Comparison of ENCODE assay signal across 8 mouse cellular contexts in genomic region chr14:55105836-55106809, GRCm38 (mm10). TPM values are rescaled to one million over a fixed set of nuclear protein-coding genes. Genes with fewer than 3 reads are reported as not detected.
A peak's percentile ranks its signal among the peaks of the same experiment; 100 is the strongest.
DNase-seq lines count a peak whose midpoint lies in the region; ATAC-seq and TF ChIP-seq lines count a peak whose summit lies in the region.

Gene Ap1g2 (minus strand): TSS chr14:55106593.

- TF ChIP-seq CTCF in kidney, adult 2 months (conservative IDR thresholded peaks at IDR 0.05; ENCODE audit: insufficient read depth, insufficient read length, low read depth, low read length) = 0 out of 2 replicates have a peak, but pooled peaks have one; percentile 4

- TF ChIP-seq POLR2A in kidney, adult 2 months (IDR thresholded peaks at IDR 0.05; ENCODE audit: low read depth, low read length) = peak; percentile 56
- TF ChIP-seq POLR2A in limb, embryonic 14.5 days (IDR thresholded peaks at IDR 0.05; ENCODE audit: borderline replicate concordance, extremely low read depth, insufficient read depth, insufficient read length) = peak; percentile 30; the same call in 1 of the 2 replicates

- H3K4me3 ChIP-seq in embryonic facial prominence, embryonic 12.5 days = peak within 1 kb of the TSS; percentile 46
- peak within 1 kb of the TSS; percentile 74 for H3K4me3 ChIP-seq in kidney, adult 2 months (ENCODE audit: insufficient read depth, low read depth, low read length)
- H3K4me3 ChIP-seq in limb, embryonic 14.5 days (replicated peaks; ENCODE audit: low read length) = peak within 1 kb of the TSS; percentile 43
- peak within 1 kb of the TSS; percentile 39 for H3K4me3 ChIP-seq in midbrain, embryonic 16.5 days (ENCODE audit: low read depth, low read length)

- no peaks in the 10 kb centered on the region for H3K9me3 ChIP-seq in embryonic facial prominence, embryonic 12.5 days
- no peaks in the 10 kb centered on the region for H3K9me3 ChIP-seq in limb, embryonic 14.5 days (ENCODE audit: control insufficient read depth, low read length)
- H3K9me3 ChIP-seq in midbrain, embryonic 16.5 days (replicated peaks; ENCODE audit: control insufficient read depth, low read length, poor library complexity, severe bottlenecking) = no peaks in the 10 kb centered on the region

- peak within 1 kb of the TSS; percentile 92 for H3K4me2 ChIP-seq in embryonic facial prominence, embryonic 12.5 days (replicated peaks)
- peak within 1 kb of the TSS; percentile 95 for H3K4me2 ChIP-seq in limb, embryonic 14.5 days (replicated peaks; ENCODE audit: low read depth, low read length, severe bottlenecking)
- peak within 1 kb of the TSS; percentile 82 for H3K4me2 ChIP-seq in midbrain, embryonic 16.5 days (ENCODE audit: low read length)

- peaks cover 17% of the 10 kb centered on the region for H3K27me3 ChIP-seq in embryonic facial prominence, embryonic 12.5 days
- H3K27me3 ChIP-seq in kidney, adult 2 months (replicated peaks; ENCODE audit: control insufficient read depth, insufficient read depth, low read length) = no peaks in the 10 kb centered on the region
- H3K27me3 ChIP-seq in limb, embryonic 14.5 days (ENCODE audit: control insufficient read depth, insufficient read depth, low read length) = no peaks in the 10 kb centered on the region
- H3K27me3 ChIP-seq in midbrain, embryonic 16.5 days (ENCODE audit: control insufficient read depth, insufficient read depth, low read depth, low read length) = no peaks in the 10 kb centered on the region

- H3K4me1 ChIP-seq in embryonic facial prominence, embryonic 12.5 days = peaks cover 35% of the 10 kb centered on the region
- no peaks in the 10 kb centered on the region for H3K4me1 ChIP-seq in kidney, adult 2 months (ENCODE audit: control insufficient read depth, insufficient read depth, low read length)
- H3K4me1 ChIP-seq in limb, embryonic 14.5 days (ENCODE audit: control insufficient read depth, insufficient read depth, low read length) = peaks cover 15% of the 10 kb centered on the region
- H3K4me1 ChIP-seq in midbrain, embryonic 16.5 days (ENCODE audit: control insufficient read depth, insufficient read depth, low read length) = peaks cover 48% of the 10 kb centered on the region

- peak within 1 kb of the TSS; percentile 72 for H3K9ac ChIP-seq in embryonic facial prominence, embryonic 12.5 days
- peak within 1 kb of the TSS; percentile 63 for H3K9ac ChIP-seq in limb, embryonic 14.5 days (ENCODE audit: low read depth, low read length, severe bottlenecking)
- peak within 1 kb of the TSS; percentile 75 for H3K9ac ChIP-seq in midbrain, embryonic 16.5 days (ENCODE audit: low read depth, low read length)

- H3K27ac ChIP-seq in embryonic facial prominence, embryonic 12.5 days = peak within 1 kb of the TSS; percentile 71
- H3K27ac ChIP-seq in kidney, adult 2 months (ENCODE audit: insufficient read depth, low read depth, low read length) = peak within 1 kb of the TSS; percentile 91
- H3K27ac ChIP-seq in limb, embryonic 14.5 days (replicated peaks; ENCODE audit: low read depth, low read length) = peak within 1 kb of the TSS; percentile 15; the same call in 1 of the 2 replicates
- H3K27ac ChIP-seq in midbrain, embryonic 16.5 days (ENCODE audit: low read length) = peak within 1 kb of the TSS; percentile 86

- WGBS in embryonic facial prominence, embryonic 12.5 days = under 1% methylated on average over 39 of the region's 39 CpGs
- 1% methylated on average over 39 of the region's 39 CpGs for WGBS in kidney, adult 2 months
- WGBS in limb, embryonic 14.5 days = under 1% methylated on average over 39 of the region's 39 CpGs
- WGBS in midbrain, embryonic 16.5 days = 1% methylated on average over 39 of the region's 39 CpGs

- peak; percentile 80 to 81 for DNase-seq in urinary bladder, adult 18-20 months (ENCODE audit: low spot score in 2 of 2)
- DNase-seq in urinary bladder, postnatal 10 days (ENCODE audit: low spot score) = no peak
- peak; percentile 91 to 92 for DNase-seq in heart, adult 18-20 months
- peak; percentile 92 for DNase-seq in kidney, adult 2 months
- peak; percentile 82 for DNase-seq in limb, embryonic 14.5 days (ENCODE audit: low spot score)
- DNase-seq in spleen, postnatal 14 days (ENCODE audit: low spot score in 2 of 2) = peak; percentile 64 to 68

- no peaks in the 10 kb centered on the region for H3K36me3 ChIP-seq in embryonic facial prominence, embryonic 12.5 days
- H3K36me3 ChIP-seq in kidney, adult 2 months (ENCODE audit: control insufficient read depth, insufficient read depth, low read length) = no peaks in the 10 kb centered on the region
- H3K36me3 ChIP-seq in limb, embryonic 14.5 days (ENCODE audit: control insufficient read depth, insufficient read depth, low read length) = peaks cover 2% of the 10 kb centered on the region; the same call in 1 of the 2 replicates
- no peaks in the 10 kb centered on the region for H3K36me3 ChIP-seq in midbrain, embryonic 16.5 days (ENCODE audit: control insufficient read depth, insufficient read depth, low read length)

- ATAC-seq in embryonic facial prominence, embryonic 12.5 days (ENCODE audit: insufficient number of reproducible peaks, insufficient read depth, low FRiP score, low TSS enrichment) = peak; percentile 30; the same call in 1 of the 2 replicates
- ATAC-seq in limb, embryonic 14.5 days (ENCODE audit: low FRiP score, low read depth) = peak; percentile 79
- ATAC-seq in midbrain, embryonic 16.5 days = peak; percentile 57

RNA-seq across cellular contexts. Expression of gene Ap1g2, which starts in this region (rescaled TPM):
- 14.8 and 17.2 TPM in 2 replicates for polyA plus RNA-seq in embryonic facial prominence, embryonic 12.5 days (2016; fragmentation: Nextera tagmentation; extraction: Ambion mirVana)
- total RNA-seq in heart, adult 18-20 months (2021) = 1 to 10 TPM; 3.3 to 8.3 TPM
- polyA plus RNA-seq in kidney, adult 2 months (2012; rRNA removed) = 28.2 and 29.6 TPM in 2 replicates
- polyA plus RNA-seq in limb, embryonic 14.5 days (2012; rRNA removed) = 22.9 and 31.4 TPM in 2 replicates
- polyA plus RNA-seq in limb, embryonic 14.5 days (2014; fragmentation: Nextera tagmentation; extraction: Ambion mirVana) = 19.5 and 20.4 TPM in 2 replicates
- 9.0 and 9.2 TPM in 2 replicates for polyA plus RNA-seq in midbrain, embryonic 16.5 days (2015; fragmentation: Nextera tagmentation; extraction: Ambion mirVana)

Comparison
In these comparisons a context has a peak if more than half of its experiments do, and no peak if none do; other contexts are left out.
1. H3K27ac ChIP-seq: peak in every context shown above with its lines; median percentile 91 in kidney, adult 2 months; 86 in midbrain, embryonic 16.5 days; 71 in embryonic facial prominence, embryonic 12.5 days; 15 in limb, embryonic 14.5 days.